Mouse (Mus musculus) ES-E14 (cell line): ENCODE measurements at regions not wholly inside any gene's neighbourhood (a gene's known extent, or its start where the extent isn't known, plus 50 kb on each side); places are given as distances from the start of the nearest gene placed in this dataset.

Experiments
- DNase-seq: peaks from one replicate; pipeline ENCODE4 v3.0.0-alpha.2; 2013; ENCODE audit warnings: low read depth, low spot score
- H3K27ac ChIP-seq: 2 replicates; pipeline ENCODE4 v1.5.1; 2012; ENCODE audit warnings: low read depth, mild to moderate bottlenecking, low read length, moderate library complexity, mixed read lengths; ENCODE audit not compliant: poor library complexity, insufficient read depth, severe bottlenecking
- H3K36me3 ChIP-seq: 2 replicates; pipeline ENCODE4 v1.6.1; 2012; ENCODE audit warnings: mild to moderate bottlenecking, low read length, moderate library complexity, mixed read lengths; ENCODE audit not compliant: control insufficient read depth, poor library complexity, insufficient read depth, severe bottlenecking
- H3K4me1 ChIP-seq, 2 experiments: fragments of 150-350 bp in 1 of 2; sonication (generic) in 1 of 2; 2 replicates each; pipeline ENCODE4 v1.6.1; 2012; ENCODE audit warnings: low read length in 2 of 2, mild to moderate bottlenecking in 1 of 2, mixed read lengths in 1 of 2; ENCODE audit not compliant: control insufficient read depth in 2 of 2, insufficient read depth in 2 of 2, poor library complexity in 1 of 2
- H3K4me3 ChIP-seq, 2 experiments: fragments of 150-350 bp in 1 of 2; sonication (generic) in 1 of 2; 2 replicates each; pipeline ENCODE4 v1.5.1; 2012; ENCODE audit warnings: low read length in 2 of 2, low read depth in 1 of 2, mild to moderate bottlenecking in 1 of 2, mixed read lengths in 1 of 2; ENCODE audit not compliant: insufficient read depth in 1 of 2, poor library complexity in 1 of 2, severe bottlenecking in 1 of 2
- H3K9ac ChIP-seq: 2 replicates; pipeline ENCODE4 v1.6.1; 2012; ENCODE audit warnings: low read depth, mild to moderate bottlenecking, low read length, mixed read lengths; ENCODE audit not compliant: poor library complexity, insufficient read depth, severe bottlenecking
- H3K9me3 ChIP-seq: fragments of 150-350 bp; sonication (generic); 2 replicates; pipeline ENCODE4 v1.6.1; 2012; ENCODE audit warnings: low read depth, mild to moderate bottlenecking, low read length; ENCODE audit not compliant: control insufficient read depth, insufficient read depth
- CHD2 ChIP-seq: IDR thresholded peaks from 2 replicates; pipeline ENCODE4 v1.6.1; 2014; ENCODE audit warnings: mild to moderate bottlenecking, low read depth, low read length, inconsistent platforms
- HCFC1 ChIP-seq: IDR thresholded peaks from 2 replicates; pipeline ENCODE4 v1.6.1; 2012; ENCODE audit warnings: low read length, inconsistent platforms, borderline replicate concordance; ENCODE audit not compliant: insufficient read depth
- MAFK ChIP-seq: IDR thresholded peaks from 2 replicates; pipeline ENCODE4 v1.6.1; 2014; ENCODE audit warnings: mild to moderate bottlenecking, low read depth, low read length, inconsistent platforms; ENCODE audit not compliant: insufficient read depth
- ZC3H11A ChIP-seq: IDR thresholded peaks from 2 replicates; pipeline ENCODE4 v1.6.1; 2012; ENCODE audit warnings: low read depth, mild to moderate bottlenecking, inconsistent platforms, low read length, borderline replicate concordance
- ZNF384 ChIP-seq: IDR thresholded peaks from 2 replicates; pipeline ENCODE4 v1.6.1; 2012; ENCODE audit warnings: low read depth, low read length, inconsistent platforms
- in situ Hi-C, 2 experiments: fragments of 600-800 bp; cut with MboI; formaldehyde crosslinking; loops; one replicate each; pipeline ENCODE4 v1.15.1; 2025; ENCODE audit warnings: low sequenced_read_pairs in 2 of 2, inconsistent platforms in 1 of 2; ENCODE audit not compliant: unreplicated experiment in 2 of 2

GRCm38 (mm10) chr3:52531686-52532351 is 263.7 kb downstream of the Foxo1 start:
- Histone ChIP-seq H3K4me3 (no peak overlapping the region), H3K4me1 (no peaks in the 10 kb centered on the region), H3K9me3 (no peaks in the 10 kb centered on the region), H3K36me3 (no peaks in the 10 kb centered on the region), H3K9ac (no peak overlapping the region), H3K27ac (no peak overlapping the region)
- DNase-seq, result no peak
- in situ Hi-C loops, result no loop called here
- no peak for TF ChIP-seq ZNF384
- TF ChIP-seq ZC3H11A, result no peak
- TF ChIP-seq HCFC1, result no peak
- TF ChIP-seq MAFK, result no peak
- no peak for TF ChIP-seq CHD2

- in situ Hi-C loops, result no loop called here
- no peak overlapping the region for H3K4me3 ChIP-seq
- no peak for DNase-seq
- H3K4me1 ChIP-seq, result no peaks in the 10 kb centered on the region
- no peak overlapping the region for H3K9ac ChIP-seq
- H3K9me3 ChIP-seq, result no peaks in the 10 kb centered on the region
- TF ChIP-seq ZC3H11A (no peak), MAFK (no peak)
- no peaks in the 10 kb centered on the region for H3K36me3 ChIP-seq
- H3K27ac ChIP-seq, result no peak overlapping the region
Measured at GRCm38 (mm10) chr3:52530406-52530970, 262.4 kb downstream of the Foxo1 start.

GRCm38 (mm10) chr3:52529136-52529535 is 261.0 kb downstream of the Foxo1 start:
- TF ChIP-seq ZNF384 (no peak), CHD2 (no peak)
- in situ Hi-C loops, result no loop called here
- Histone ChIP-seq H3K9me3 (no peaks in the 10 kb centered on the region), H3K4me1 (no peaks in the 10 kb centered on the region), H3K9ac (no peak overlapping the region), H3K36me3 (no peaks in the 10 kb centered on the region), H3K4me3 (no peak overlapping the region), H3K27ac (no peak overlapping the region)
- no peak for DNase-seq

GRCm38 (mm10) chr3:52528521-52528920 is 260.4 kb downstream of the Foxo1 start:
- no peak for DNase-seq
- no peak overlapping the region for H3K27ac ChIP-seq
- H3K9me3 ChIP-seq, result no peaks in the 10 kb centered on the region
- no peak overlapping the region for H3K4me3 ChIP-seq
- H3K9ac ChIP-seq, result no peak overlapping the region
- no peak for TF ChIP-seq CHD2
- no peak for TF ChIP-seq MAFK
- no peak for TF ChIP-seq ZNF384
- in situ Hi-C loops, result no loop called here
- H3K36me3 ChIP-seq, result no peaks in the 10 kb centered on the region
- H3K4me1 ChIP-seq, result no peaks in the 10 kb centered on the region

- no peaks in the 10 kb centered on the region for H3K9me3 ChIP-seq
- in situ Hi-C loops, result no loop called here
- no peak for DNase-seq
- H3K27ac ChIP-seq, result no peak overlapping the region
- no peak overlapping the region for H3K4me3 ChIP-seq
- H3K36me3 ChIP-seq, result no peaks in the 10 kb centered on the region
- no peak overlapping the region for H3K9ac ChIP-seq
- H3K4me1 ChIP-seq, result no peaks in the 10 kb centered on the region
- TF ChIP-seq MAFK (no peak), CHD2 (no peak), HCFC1 (no peak), ZNF384 (no peak), ZC3H11A (no peak)
Measured at GRCm38 (mm10) chr3:52527781-52528180, 259.6 kb downstream of the Foxo1 start.
